Mouse (Mus musculus): ENCODE results near the gene Lgalsl. TPM values are rescaled to one million over a fixed set of nuclear protein-coding genes. Genes with fewer than 3 reads are reported as not detected.
A peak's percentile ranks its signal among the peaks of the same experiment; 100 is the strongest.

Gene Lgalsl
- polyA plus RNA-seq, 1 experiment from 2014 or later: 34.0 TPM

GRCm38 (mm10) chr11:20858921-20859668 is 28.2 kb upstream of the Lgalsl start:
- H3K4me1 ChIP-seq: peaks cover 9% of the 10 kb centered on the region
- peak; percentile 75 for ATAC-seq (ENCODE audit: insufficient read depth, low FRiP score, low read depth)
- no peak overlapping the region for H3K9ac ChIP-seq
- H3K27ac ChIP-seq: peak overlapping the region; percentile 91
- H3K36me3 ChIP-seq: no peaks in the 10 kb centered on the region
- 11% methylated on average over 9 of the region's 9 CpGs for WGBS
- H3K27me3 ChIP-seq (replicated peaks): no peaks in the 10 kb centered on the region
- H3K4me2 ChIP-seq: peak overlapping the region; percentile 38
- H3K9me3 ChIP-seq: no peaks in the 10 kb centered on the region
- H3K4me3 ChIP-seq (replicated peaks): peak overlapping the region; percentile 5; the same call in 1 of the 2 replicates

- 90% methylated on average over 4 of the region's 4 CpGs for WGBS
- no peaks in the 10 kb centered on the region for H3K27me3 ChIP-seq (replicated peaks)
These were observed 27.1 kb upstream of the Lgalsl start for GRCm38 (mm10) chr11:20857921-20858320.

GRCm38 (mm10) chr11:20854032-20854741 is 23.3 kb upstream of the Lgalsl start:
- Histone ChIP-seq H3K36me3 (no peaks in the 10 kb centered on the region), H3K27ac (no peak overlapping the region), H3K9ac (no peak overlapping the region), H3K27me3 (replicated peaks) (no peaks in the 10 kb centered on the region), H3K9me3 (no peaks in the 10 kb centered on the region), H3K4me3 (replicated peaks) (no peak overlapping the region), H3K4me1 (peaks cover 5% of the 10 kb centered on the region; the same call in 1 of the 2 replicates), H3K4me2 (no peak overlapping the region)
- 0 out of 2 replicates have a peak, but pooled peaks have one; percentile 24 for ATAC-seq (ENCODE audit: insufficient read depth, low FRiP score, low read depth)
- 75% methylated on average over 4 of the region's 4 CpGs for WGBS

More at GRCm38 (mm10) chr11:20857921-20858320, 27.1 kb upstream of the Lgalsl start:
- H3K4me1 ChIP-seq: peaks cover 9% of the 10 kb centered on the region
- H3K27ac ChIP-seq: peak overlapping the region; percentile 91; the same call in 1 of the 2 replicates
- no peak overlapping the region for H3K9ac ChIP-seq
- no peaks in the 10 kb centered on the region for H3K36me3 ChIP-seq
- no peak overlapping the region for H3K4me3 ChIP-seq (replicated peaks)
- H3K4me2 ChIP-seq: no peak overlapping the region
- no peaks in the 10 kb centered on the region for H3K9me3 ChIP-seq
- no peak for ATAC-seq (ENCODE audit: insufficient read depth, low FRiP score, low read depth)

- Histone ChIP-seq H3K27ac (no peak overlapping the region), H3K27me3 (replicated peaks) (no peaks in the 10 kb centered on the region), H3K4me2 (no peak overlapping the region), H3K4me3 (replicated peaks) (no peak overlapping the region), H3K9ac (no peak overlapping the region), H3K9me3 (no peaks in the 10 kb centered on the region), H3K36me3 (no peaks in the 10 kb centered on the region), H3K4me1 (no peaks in the 10 kb centered on the region)
- WGBS: 82% methylated on average over 1 of the region's 1 CpGs
- no peak for ATAC-seq (ENCODE audit: insufficient read depth, low FRiP score, low read depth)
These were observed 19.3 kb upstream of the Lgalsl start for GRCm38 (mm10) chr11:20850196-20850595.

- H3K27me3 ChIP-seq (replicated peaks): no peaks in the 10 kb centered on the region
- no peak overlapping the region for H3K27ac ChIP-seq
- no peaks in the 10 kb centered on the region for H3K4me1 ChIP-seq
- H3K9me3 ChIP-seq: no peaks in the 10 kb centered on the region
- WGBS: 67% methylated on average over 5 of the region's 5 CpGs
- no peak for ATAC-seq (ENCODE audit: insufficient read depth, low FRiP score, low read depth)
- H3K9ac ChIP-seq: no peak overlapping the region
- no peak overlapping the region for H3K4me3 ChIP-seq (replicated peaks)
- H3K36me3 ChIP-seq: no peaks in the 10 kb centered on the region
- H3K4me2 ChIP-seq: no peak overlapping the region
These were observed 18.5 kb upstream of the Lgalsl start for GRCm38 (mm10) chr11:20849403-20849802.

- H3K4me2 ChIP-seq: no peak overlapping the region
- no peaks in the 10 kb centered on the region for H3K4me1 ChIP-seq
- H3K9ac ChIP-seq: no peak overlapping the region
- ATAC-seq (ENCODE audit: insufficient read depth, low FRiP score, low read depth): no peak
- no peak overlapping the region for H3K27ac ChIP-seq
- H3K9me3 ChIP-seq: no peaks in the 10 kb centered on the region
- WGBS: 86% methylated on average over 5 of the region's 5 CpGs
- no peaks in the 10 kb centered on the region for H3K36me3 ChIP-seq
- no peak overlapping the region for H3K4me3 ChIP-seq (replicated peaks)
- no peaks in the 10 kb centered on the region for H3K27me3 ChIP-seq (replicated peaks)
These were observed 6.5 kb upstream of the Lgalsl start for GRCm38 (mm10) chr11:20837366-20837765.

GRCm38 (mm10) chr11:20831600-20832137 is 813 bp upstream of the Lgalsl start:
- peak overlapping the region; percentile 94 for H3K4me3 ChIP-seq (replicated peaks)
- no peaks in the 10 kb centered on the region for H3K27me3 ChIP-seq (replicated peaks)
- H3K27ac ChIP-seq: peak overlapping the region; percentile 88
- peak; percentile 28; the same call in 1 of the 2 replicates for ATAC-seq (ENCODE audit: insufficient read depth, low FRiP score, low read depth)
- 16% methylated on average over 11 of the region's 11 CpGs for WGBS
- peak overlapping the region; percentile 90; the same call in 1 of the 2 replicates for H3K9ac ChIP-seq
- peak overlapping the region; percentile 88 for H3K4me2 ChIP-seq
- no peaks in the 10 kb centered on the region for H3K36me3 ChIP-seq
- no peaks in the 10 kb centered on the region for H3K9me3 ChIP-seq
- H3K4me1 ChIP-seq: peaks cover 13% of the 10 kb centered on the region

GRCm38 (mm10) chr11:20829993-20830685 is 717 bp downstream of the Lgalsl start:
- H3K9ac ChIP-seq: peak overlapping the region; percentile 90
- H3K27me3 ChIP-seq (replicated peaks): no peaks in the 10 kb centered on the region
- peaks cover 13% of the 10 kb centered on the region for H3K4me1 ChIP-seq
- H3K27ac ChIP-seq: peak overlapping the region; percentile 88
- H3K9me3 ChIP-seq: no peaks in the 10 kb centered on the region
- peak; percentile 14; the same call in 1 of the 2 replicates for ATAC-seq (ENCODE audit: insufficient read depth, low FRiP score, low read depth)
- WGBS: 13% methylated on average over 23 of the region's 23 CpGs
- peak overlapping the region; percentile 94 for H3K4me3 ChIP-seq (replicated peaks)
- H3K36me3 ChIP-seq: no peaks in the 10 kb centered on the region
- H3K4me2 ChIP-seq: peak overlapping the region; percentile 88

GRCm38 (mm10) chr11:20829056-20829686 is 1.7 kb downstream of the Lgalsl start:
- WGBS: 49% methylated on average over 9 of the region's 9 CpGs
- no peak overlapping the region for H3K9ac ChIP-seq
- peak overlapping the region; percentile 88; the same call in 1 of the 2 replicates for H3K4me2 ChIP-seq
- peaks cover 13% of the 10 kb centered on the region for H3K4me1 ChIP-seq
- no peak overlapping the region for H3K27ac ChIP-seq
- no peaks in the 10 kb centered on the region for H3K9me3 ChIP-seq
- H3K36me3 ChIP-seq: no peaks in the 10 kb centered on the region
- no peak for ATAC-seq (ENCODE audit: insufficient read depth, low FRiP score, low read depth)
- no peak overlapping the region for H3K4me3 ChIP-seq (replicated peaks)
- H3K27me3 ChIP-seq (replicated peaks): no peaks in the 10 kb centered on the region

- Histone ChIP-seq H3K27me3 (replicated peaks) (no peaks in the 10 kb centered on the region), H3K36me3 (no peaks in the 10 kb centered on the region), H3K4me1 (0 out of 2 replicates have a peak, but pooled peaks cover under 1% of the 10 kb centered on the region), H3K9ac (no peak overlapping the region), H3K4me3 (replicated peaks) (no peak overlapping the region), H3K27ac (no peak overlapping the region), H3K4me2 (no peak overlapping the region), H3K9me3 (no peaks in the 10 kb centered on the region)
- no peak for ATAC-seq (ENCODE audit: insufficient read depth, low FRiP score, low read depth)
- 80% methylated on average over 2 of the region's 2 CpGs for WGBS
These were observed 6.9 kb downstream of the Lgalsl start for GRCm38 (mm10) chr11:20823961-20824360.

- no peaks in the 10 kb centered on the region for H3K36me3 ChIP-seq
- no peaks in the 10 kb centered on the region for H3K27me3 ChIP-seq (replicated peaks)
- H3K4me1 ChIP-seq: no peaks in the 10 kb centered on the region
- no peak for ATAC-seq (ENCODE audit: insufficient read depth, low FRiP score, low read depth)
- 82% methylated on average over 2 of the region's 2 CpGs for WGBS
- no peak overlapping the region for H3K27ac ChIP-seq
- no peak overlapping the region for H3K9ac ChIP-seq
- no peaks in the 10 kb centered on the region for H3K9me3 ChIP-seq
- H3K4me2 ChIP-seq: no peak overlapping the region
- H3K4me3 ChIP-seq (replicated peaks): no peak overlapping the region
These were observed 7.6 kb downstream of the Lgalsl start for GRCm38 (mm10) chr11:20823301-20823700.
